Mouse (Mus musculus): ENCODE data around the gene Dnajc6.

DNA sequence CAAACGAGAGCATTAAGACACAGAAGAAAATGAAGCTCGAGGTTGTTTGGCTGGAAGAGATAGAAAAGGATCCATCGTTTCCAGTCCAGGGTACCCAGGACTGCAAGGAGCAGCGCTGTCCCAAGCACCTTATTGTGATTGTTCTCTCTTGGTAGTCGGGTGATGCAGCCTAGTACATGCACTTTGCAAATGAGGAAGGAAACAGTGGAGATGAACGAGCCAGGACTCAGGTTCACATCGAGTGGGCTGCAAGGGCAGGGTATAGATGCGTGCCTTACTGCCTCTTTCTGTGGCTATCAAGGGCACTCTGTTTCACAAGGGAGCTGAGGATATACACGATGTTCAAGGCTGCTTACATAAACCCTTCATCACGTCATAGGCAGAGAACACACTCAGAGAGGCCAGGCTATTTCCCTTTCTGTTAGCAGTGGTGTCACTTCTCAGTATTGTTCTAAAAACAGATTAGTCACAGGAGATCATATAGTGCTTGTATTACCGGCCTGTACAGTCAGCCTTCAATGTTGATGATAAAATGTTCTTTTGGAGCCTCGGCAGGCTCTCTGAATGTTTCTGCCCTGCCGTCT, 189.9 kb downstream of the Dnajc6 start:
- TF ChIP-seq CTCF (IDR thresholded peaks at IDR 0.05), result no peak
- TF ChIP-seq POLR2A (IDR thresholded peaks at IDR 0.05; ENCODE audit: insufficient read depth, low read depth, low read length), result no peak
- no peak for TF ChIP-seq EP300 (IDR thresholded peaks at IDR 0.05; ENCODE audit: insufficient read depth, low read depth, low read length)
